ENCODE assay signal across 1 mouse cellular context in genomic region chr19:44144366-44144765, GRCm38 (mm10).
TF ChIP-seq lines count a peak whose summit lies in the region.

No protein-coding gene starts in this region.

TF ChIP-seq in MEL, 35 proteins besides CTCF, POLR2A, EP300 and RAD21 (continued from another document):
- peak; percentile 99 for TF ChIP-seq ETS1 (IDR thresholded peaks at IDR 0.05; ENCODE audit: low read depth, low read length)
- no peak for TF ChIP-seq ZNF384 (IDR thresholded peaks at IDR 0.05; ENCODE audit: low read depth, low read length)
- peak; percentile 75 for TF ChIP-seq TCF12 (IDR thresholded peaks at IDR 0.05; ENCODE audit: low read depth, low read length)
- TF ChIP-seq CHD2 (IDR thresholded peaks at IDR 0.05; ENCODE audit: low read length): no peak
- TF ChIP-seq HCFC1 (IDR thresholded peaks at IDR 0.05; ENCODE audit: low read depth, low read length): peak; percentile 40; the same call in 1 of the 2 replicates
- TF ChIP-seq MYB (IDR thresholded peaks at IDR 0.05; ENCODE audit: low read depth, low read length): peak; percentile 99
- no peak for TF ChIP-seq NELFE (IDR thresholded peaks at IDR 0.05; ENCODE audit: low read depth, low read length)
